Mouse (Mus musculus) lung, postnatal 14 days (tissue): ENCODE results near the gene Kdm2a.

ENCODE experiments used
- DNase-seq: peaks from one replicate; pipeline ENCODE4 v3.0.0; 2021

Kdm2a gene

DNA sequence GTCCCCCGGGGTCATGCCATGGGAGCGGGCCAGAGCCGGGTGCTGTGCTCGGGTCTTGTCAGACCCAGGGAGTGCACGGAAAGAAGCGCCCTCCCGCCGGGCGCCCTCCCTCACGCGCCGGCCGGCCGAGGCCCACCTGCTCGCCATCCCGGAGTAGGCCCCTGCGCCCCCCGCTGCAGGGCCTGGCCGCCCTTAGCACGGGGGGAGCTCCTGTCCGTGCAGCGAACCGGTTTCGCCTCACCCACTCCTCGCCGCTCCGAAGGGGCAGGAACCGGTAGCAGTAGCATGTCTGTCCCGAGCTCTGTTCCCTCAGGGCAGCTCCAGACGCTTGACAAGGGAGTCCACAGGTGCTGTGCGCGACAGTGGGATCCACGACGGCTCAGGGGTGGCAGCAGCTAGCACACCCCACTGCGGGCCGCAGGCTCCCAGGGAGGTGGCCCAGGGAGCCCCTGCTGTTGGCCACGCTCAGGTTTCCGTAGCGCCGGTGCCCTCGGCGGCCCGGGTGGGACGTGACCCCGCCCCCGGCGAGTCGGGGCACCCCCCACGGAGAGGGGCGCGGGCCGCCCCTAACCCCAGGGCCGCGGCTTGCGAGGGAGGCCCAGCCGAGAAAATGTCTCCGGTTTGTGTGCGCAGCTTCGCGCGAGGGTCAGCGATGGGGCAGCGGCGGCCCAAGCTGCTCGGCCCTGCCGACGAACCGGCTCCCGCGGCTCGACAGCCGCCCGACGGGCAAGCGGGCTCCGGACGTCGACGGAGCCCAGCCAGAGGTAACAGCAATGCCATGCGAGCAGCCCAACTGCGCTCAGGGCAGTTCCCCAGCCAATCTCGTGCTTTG is at the start of gene Kdm2a:
Gene Kdm2a, minus strand, starts transcription at position 488 of the 832 bp plus-strand sequence.
- DNase-seq = peak; percentile 48

DNA sequence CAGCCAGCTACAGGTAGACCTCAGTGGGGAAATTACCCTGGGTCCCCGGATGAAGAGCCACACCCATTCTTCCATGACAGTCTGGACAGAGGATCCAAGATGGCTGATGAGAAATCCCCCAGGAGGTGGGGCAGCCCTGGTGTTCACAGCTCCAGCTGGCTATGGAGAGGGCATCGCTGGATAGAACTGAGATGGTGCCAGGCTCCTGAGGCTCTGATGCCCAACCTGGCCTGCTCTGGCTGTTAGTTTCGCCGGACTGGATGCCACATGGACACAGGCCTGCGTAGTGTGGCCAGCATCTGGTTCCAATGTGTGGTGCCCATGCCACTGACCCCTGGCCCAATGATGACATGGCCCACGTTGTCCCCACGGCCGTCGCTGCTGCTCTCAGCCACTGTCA is 49.4 kb upstream of the Kdm2a start:
- no peak for DNase-seq

DNA sequence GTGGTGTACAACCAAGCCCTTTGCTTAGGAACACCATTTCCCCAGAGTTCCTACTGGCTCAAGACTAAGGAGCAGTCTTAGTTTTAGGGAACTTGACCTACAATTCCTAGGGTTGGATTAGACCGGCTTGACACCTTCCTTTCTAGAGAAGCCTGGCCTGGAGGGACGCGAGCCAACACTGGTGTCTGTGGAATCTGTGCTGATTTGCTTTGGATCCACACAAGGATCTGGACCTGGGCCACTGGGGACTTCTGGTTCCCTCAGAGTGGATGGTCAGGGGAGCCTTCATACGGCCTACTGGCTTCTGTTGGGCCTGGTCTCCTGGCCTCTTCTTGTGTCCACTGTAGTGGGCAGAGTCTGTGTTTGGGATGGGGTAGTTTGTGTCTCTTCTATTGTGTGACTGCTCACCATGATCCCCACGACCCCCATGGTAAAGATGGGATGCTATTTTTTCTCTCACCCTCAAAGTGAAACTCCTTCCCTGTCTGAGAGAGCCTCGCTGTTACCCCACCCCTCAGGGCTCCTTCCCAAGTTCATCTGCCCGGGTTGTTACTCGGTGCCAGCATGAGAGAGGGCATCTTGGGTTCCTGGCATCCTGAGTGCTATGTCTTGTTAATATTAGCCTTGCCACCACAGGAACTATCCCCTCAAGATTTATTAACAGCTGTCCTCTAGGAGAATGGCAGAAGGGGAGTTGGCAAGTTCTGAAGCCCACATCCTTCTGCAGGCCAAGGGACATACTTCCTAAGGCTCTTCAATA is 48.8 kb upstream of the Kdm2a start:
- no peak for DNase-seq

DNA sequence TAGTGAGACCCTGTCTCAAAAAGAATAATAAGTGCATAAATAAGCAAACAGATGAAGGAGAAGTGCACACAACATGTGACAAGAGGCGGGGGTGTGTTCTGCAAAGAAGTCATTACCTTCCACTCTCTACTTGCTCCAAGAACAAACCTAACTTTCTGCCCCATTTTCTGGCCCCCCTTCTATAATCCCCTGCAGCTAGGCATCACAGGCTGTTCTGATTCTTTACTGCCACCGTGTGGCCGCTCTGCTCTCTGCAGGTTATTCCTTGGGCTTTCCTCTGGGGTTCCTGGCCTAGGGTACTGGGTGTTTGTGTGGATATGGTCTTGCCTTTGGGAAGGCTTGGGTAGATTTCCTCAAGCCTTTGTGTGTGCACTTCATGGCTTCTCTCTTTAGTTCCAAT is 44.3 kb upstream of the Kdm2a start:
- DNase-seq = peak; percentile 79

DNA sequence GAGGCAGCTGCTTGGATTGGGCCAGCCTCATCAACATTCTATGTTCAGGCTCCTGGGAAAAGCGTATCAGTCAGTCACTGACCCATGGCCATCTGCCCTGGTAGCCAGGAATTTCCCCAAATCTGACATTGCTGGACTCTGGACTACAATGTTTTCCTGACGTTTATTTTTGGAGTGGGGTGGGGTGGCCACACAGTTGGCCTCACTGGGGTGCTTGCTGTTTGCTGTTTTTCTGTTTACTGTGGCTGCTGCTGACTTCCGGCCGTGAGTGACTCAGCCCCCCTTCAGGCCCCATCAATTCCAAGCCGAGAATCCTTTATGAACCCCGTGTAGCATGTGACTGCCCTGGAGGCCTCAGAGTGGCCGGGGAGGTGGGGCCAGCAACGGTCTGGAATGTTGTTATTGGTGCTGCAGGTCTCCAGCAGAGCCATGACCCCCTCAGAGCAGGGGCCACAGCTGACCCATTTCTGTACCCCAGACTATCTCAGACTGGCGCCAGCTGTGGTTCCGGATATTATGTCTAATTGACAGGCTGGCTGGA is 43.6 kb upstream of the Kdm2a start:
- no peak for DNase-seq

DNA sequence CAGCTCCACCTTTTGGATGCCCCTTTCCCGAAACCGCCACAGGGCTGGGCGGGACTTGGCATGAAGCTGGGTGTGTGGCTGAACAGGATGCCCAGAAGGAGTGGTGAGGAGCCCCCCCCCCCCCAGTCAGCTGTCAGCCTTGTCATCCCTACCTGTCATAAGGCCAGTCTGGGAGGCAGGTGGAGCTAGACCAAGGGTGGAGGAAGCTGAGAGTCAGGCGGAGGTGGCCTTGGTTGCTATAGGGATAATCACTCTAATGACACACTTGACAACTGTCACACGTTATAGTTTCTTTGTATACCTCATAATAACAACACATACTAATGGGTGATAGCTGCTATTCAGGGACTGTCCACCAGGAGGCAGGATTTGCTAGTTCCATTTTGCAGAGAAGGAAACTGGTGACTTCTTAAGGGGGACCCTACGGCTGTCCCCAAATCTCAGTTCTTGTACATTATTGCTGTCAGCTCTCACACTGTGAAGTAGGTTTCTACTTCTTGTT is 43.1 kb upstream of the Kdm2a start:
- peak; percentile 70 for DNase-seq

DNA sequence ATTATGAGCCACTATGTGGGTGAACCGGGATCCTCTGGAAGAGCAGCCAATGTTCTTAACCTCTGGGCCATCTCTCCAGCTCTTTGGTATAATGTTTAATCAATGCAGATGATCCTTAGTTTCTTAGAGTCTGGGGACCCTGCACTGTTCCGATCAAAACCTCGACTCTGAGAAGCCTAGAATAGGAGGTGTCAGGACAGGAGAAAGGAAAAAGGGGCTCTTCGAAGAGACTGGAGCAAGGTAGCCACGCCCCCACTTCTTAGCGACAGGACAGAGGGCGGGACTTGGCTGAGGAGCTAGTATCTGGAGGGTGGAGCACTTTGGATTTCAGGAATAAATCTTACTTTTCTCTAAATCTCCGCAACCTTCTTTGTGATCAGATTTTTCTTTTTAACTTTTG is 42.1 kb upstream of the Kdm2a start:
- peak; percentile 59 for DNase-seq

DNA sequence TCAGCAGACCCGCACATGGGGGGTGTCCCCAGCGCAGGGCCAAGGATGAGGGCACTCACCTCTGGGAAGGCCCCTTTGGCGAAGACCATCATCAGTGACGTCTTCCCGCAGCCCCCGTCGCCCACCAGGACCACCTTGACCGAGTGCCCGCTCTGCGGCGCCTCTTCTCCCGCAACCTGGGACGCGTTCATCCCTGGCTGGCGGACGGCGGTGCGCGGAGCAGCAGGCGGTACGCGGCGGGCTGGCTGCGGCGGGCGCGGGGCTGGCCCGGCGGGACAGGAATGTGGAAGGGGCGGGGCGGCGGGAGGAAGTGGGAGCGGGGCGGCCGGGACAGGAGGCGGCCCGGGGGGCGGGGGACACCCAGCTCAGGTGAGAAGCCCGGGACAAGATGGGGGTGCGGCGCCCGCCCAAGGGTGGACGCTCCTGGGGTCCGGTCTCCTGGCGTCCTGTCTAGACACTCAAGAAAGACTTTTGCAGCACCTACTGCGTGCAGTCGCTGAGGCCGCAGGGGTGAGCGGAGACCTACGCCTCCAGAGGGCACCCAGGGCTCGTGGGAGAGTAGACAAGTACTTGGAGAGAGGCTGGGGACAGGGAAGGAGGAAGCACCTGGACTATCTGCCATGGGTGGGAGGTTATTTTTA is 41.2 kb upstream of the Kdm2a start, which contains the start of gene Rhod:
Gene Rhod, minus strand, starts transcription at position 272 of the 641 bp plus-strand sequence.
- peak; percentile 76 for DNase-seq

DNA sequence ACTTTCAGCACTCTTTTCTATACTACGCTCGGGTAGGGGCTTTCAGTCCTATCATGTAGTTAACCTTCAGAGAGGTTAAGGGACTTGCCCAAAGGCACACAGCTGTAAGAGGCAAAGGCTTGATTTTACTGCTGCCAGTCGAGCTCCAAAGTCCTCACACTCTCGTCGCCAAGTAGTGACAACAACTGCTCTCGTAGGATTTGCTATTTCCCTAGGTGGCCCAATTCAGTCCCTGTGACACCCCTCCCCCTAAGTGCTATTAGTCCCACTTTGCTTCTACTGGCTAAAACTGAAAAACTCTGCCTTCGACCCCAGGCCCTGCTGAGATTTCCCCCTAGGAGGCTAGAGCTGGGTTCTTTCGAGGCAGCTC is 40.7 kb upstream of the Kdm2a start:
- DNase-seq = no peak

DNA sequence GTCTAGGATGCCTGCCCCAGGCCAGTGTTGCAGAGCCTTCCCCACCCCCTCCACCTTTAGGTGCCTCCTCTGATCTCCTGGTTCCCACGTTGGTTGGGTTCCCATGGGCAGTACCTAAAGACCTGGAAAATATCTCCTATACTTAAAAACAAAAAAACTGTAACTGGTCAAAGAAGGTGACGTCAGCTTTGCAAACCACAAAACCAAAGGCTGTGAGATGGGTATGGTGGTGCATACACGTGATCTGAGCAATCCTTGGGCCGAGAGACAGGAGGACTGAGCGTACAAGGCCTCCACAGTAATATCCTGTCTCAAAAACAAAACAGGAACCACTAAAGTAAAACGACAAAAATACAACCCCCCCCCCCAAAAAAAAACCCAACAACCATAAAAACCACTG is 39.8 kb upstream of the Kdm2a start:
- no peak for DNase-seq

DNA sequence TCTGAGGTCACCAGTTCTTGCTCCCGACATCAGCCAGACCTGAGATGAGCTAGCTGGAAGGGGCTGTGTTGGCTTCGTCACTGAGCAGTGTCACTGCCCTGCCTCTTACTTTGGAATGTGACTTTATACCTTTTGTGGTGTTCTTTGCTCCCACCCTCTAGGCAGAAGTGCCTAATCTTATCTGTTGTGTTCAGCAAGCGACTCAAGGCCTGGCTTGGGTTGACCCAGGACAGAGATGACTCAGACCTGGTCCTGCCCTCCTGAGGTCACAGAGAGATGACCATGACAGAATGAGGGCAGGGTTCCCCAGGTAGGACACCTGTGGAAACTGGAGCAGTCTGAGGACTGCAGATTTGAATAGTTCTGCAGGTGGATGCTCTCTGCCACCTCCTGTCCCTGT is 38.2 kb upstream of the Kdm2a start:
- no peak for DNase-seq

DNA sequence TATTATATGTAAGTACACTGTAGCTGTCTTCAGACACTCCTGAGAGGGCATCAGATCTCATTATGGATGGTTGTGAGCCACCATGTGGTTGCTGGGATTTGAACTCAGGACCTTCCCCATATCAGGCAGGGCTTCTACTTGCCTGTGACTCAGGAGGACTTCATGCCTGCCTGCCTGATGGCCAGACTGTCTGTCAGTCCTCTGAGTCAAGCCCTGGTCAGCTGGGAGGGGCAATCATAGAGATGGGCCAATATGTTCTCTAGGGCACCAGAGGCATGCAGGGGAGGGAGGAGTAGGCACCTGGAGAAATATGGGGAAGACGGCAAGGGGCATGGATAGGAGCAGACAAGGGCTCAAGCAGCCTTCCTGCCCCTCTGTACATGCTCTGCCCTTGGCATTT is 36.9 kb upstream of the Kdm2a start:
- no peak for DNase-seq

DNA sequence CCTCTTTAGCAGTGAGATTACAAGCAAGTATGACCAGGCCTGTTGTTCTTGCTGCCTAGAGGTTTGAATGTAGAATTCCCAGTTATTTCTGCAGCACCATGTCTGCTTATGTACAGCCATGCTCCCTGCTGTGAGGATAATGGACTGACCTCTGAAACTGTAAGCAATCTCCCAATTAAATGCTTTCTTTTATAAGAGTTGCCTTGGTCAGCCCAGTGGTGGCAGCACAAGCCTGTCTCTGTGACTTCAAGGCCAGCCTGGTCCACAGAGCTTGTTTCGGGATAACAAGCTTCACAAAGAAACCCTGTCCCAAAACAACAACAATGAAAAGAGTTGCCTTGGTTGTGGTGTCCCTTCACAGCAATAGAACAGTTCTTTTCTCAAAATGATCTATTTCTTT is 35.7 kb upstream of the Kdm2a start:
- no peak for DNase-seq

DNA sequence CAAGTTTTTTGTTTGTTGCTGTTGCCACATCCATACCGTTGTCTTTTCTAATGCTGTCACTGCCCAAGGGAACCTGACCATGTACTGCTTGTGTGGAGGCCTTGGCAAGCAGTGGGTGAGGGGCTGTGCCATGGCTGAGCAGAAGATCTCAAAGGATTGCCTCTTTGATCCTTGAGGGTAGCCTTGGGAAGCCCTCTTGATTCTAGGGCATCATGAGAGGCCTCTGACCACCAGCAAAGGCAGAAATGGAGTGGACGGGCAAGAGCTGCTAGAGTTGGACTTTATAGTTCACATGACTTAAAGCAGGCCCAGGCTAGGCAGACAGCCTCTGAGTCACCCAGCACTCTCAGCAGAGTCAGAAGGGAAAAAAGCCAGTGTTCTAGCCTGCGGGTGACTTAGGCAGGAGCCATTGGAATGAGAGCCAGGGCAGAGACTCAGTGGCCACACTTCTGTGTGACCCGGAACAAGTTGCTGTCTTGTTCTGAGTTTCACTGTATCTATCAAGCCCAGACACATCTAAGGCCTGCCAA is 32.1 kb upstream of the Kdm2a start:
- no peak for DNase-seq

DNA sequence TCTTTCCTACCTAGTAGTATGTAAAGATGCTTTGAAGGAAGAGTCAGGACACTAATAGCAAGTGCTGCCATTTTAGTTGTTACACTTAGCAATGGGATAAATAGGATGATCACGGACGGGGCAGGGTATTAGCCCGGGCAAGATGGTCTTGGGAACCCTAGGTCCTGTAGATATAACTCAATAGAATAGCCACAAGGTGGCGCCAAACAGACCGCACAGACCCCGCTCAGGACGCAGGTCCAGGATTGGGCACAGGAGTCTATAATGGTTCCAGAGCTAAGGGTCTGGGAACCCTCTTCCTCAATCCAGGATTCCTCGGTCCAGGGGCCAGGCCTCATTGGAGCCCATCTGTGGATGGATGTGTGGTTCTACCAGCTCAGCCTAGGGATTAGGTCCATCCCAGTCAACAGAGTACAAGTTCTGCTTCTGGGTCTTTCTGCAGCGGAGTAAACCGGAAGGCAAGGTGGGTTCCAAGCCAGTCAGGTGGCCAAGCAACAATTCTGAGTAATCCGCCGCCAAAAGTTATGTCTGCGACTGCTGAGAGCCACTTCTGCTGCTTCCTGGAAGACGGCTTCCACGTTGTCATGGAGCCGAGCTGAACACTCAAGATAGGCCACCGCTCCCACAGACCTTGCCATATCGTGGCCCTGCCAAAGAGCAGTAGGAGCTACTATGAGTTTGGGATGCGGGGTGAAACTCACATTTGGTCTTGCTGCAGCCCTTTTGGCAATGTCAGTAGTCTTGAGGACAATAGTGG is 27.7 kb upstream of the Kdm2a start:
- DNase-seq = peak; percentile 69

DNA sequence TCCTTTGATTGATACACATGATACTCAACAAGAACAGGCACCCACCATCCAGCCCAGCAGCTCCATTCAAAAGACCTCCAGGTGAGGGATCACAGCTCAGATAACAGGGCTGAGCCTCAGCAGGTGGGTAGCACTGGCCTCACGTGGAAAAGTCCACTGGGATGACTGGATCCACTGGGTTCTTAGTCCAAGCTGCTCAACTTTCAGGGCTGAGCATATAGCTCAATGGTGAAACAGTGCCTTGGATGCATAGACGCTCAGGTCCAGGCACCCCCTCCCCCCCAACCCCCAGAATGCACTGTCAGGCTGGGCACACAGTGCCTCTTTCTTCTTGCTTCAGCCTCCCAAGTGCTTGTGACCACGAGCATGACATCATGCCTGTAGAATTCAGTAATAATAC is 24.9 kb upstream of the Kdm2a start:
- no peak for DNase-seq

DNA sequence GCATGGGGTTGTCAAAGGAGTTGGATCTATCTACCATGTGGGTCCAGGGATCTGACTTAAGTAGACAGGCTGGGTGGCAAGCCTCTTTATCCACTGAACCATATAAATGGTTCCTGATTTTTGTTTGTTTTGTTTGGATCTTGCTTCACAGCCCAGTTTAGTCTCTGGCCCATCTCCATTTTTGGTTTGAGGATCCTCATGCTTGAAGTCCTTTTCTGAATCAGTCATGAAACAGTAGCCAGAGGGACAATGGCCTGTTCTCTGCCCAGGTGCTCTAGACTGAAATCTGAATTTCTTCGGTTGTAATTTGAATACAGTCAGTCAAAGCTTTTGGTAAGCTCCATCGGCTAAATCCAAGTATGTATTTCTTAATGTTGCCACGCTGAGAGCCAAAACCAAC is 24.5 kb upstream of the Kdm2a start:
- DNase-seq = no peak

DNA sequence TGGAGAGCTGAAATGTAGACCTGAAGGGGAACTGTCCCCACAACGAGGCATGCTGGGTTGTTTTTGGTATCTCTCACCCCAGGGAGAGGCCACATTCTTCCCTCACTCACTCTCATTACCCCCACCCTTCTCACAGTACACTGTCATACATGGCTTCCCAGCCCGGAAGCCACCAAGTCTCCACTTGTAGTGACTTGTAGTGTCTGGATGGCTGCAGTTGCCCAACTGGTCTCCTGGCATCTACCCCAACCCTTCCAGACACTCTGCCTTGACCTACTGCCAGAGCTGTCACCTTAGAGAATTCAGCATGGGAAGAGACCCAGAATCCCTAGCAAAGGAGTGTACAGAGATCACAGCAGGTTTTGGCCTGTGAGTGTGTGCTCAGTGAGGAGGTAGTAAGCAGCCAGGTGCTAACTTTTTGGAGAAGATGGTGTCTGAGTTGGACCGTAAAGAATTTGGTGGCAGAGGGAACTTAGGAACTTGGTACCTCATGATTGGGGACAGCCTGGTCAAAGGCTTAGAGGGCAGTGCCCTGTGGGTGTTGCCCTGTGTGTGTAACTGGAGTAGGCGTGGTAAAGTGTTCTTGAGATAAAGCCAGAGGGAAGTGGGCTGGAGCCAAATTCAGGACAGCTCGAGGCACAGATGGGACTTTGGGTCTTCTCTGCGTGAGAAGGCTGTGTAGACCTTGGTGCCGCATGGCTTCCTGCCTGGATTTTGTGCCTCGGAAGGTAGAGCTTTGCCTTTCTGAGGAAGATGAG is 22.2 kb upstream of the Kdm2a start:
- no peak for DNase-seq

DNA sequence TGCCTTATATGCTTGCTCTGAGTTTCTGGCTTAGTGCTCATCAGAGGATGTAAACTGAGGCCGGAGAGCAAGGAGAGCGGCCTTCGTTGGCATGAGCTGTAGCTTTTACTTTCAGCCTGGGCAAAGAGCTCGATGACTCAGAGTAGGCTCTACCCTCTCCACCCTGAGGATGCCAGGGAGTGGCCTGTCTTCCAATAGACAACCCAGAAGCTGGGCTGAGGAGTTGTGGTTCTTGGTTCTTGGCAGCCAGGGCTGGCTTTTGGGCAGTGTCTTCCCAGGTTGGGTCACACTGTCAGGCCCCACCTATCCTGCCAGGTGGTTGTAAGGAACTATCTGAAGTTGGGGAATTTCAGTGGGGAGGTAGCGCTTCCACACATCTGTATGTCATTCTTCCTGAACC is 21.6 kb upstream of the Kdm2a start:
- no peak for DNase-seq

DNA sequence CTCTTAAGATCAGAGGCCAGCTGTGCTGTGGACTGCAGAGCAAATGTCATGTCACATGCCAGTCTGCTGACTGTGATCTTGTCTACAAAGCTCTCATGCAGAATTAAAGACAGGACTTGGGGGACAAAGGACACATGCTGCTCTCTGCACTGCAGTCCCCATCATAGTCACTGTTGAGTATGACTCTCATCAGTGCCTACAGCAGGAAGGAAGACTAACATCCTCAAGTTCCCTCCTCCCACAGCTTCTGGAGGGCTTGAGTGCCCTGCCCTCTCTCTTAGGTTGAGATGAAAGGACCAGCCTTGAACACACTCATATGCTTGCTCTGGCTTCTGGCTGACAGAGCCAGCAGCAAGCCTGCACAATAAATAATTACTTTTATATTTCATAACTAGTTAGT is 19.6 kb upstream of the Kdm2a start:
- DNase-seq = no peak

DNA sequence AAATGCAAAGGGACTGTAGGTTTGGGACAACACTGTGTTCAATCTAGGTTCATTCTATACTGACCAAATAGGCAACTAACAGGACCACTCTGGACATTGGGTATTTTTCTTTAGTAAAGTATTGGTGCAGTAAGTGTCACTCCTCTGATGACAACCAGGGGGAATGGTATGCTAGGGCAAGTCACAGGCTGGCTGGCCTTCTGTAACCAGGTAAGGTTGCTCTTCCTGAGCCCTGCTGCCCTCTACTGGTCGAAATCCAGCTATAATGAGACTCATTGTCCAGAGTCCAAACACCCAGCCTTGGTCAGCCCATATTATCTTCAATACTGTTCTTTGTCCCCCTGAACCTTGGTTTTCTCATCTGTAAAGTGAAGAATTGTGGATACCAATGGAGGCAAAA is 19.1 kb upstream of the Kdm2a start:
- peak; percentile 87 for DNase-seq

DNA sequence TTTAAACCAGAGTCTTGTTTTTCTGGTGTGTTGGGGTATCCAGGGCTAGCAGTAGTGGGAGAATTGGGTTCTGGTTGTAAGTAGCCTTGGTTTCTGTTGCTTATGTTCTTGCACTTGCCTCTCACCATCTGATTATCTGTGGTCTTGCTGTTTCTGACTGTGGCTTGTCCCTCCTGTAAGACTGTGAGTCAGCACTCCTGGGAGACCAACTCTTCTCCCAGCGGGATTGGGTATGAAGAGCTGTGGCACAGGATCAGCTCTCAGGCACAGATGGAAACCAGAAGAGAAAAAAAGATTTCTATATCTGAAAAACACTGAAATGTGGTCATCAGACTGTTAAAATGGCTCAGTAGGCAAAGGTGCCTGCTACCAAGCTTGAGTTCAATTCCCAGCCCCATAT is 16.5 kb upstream of the Kdm2a start:
- no peak for DNase-seq
